Mouse (Mus musculus) hindbrain, postnatal 0 days (tissue): ENCODE measurements around the gene Cap2. TPM values are rescaled to one million over a fixed set of nuclear protein-coding genes. Genes with fewer than 3 reads are reported as not detected.

ENCODE experiments used
- ATAC-seq: fragments of 200-750 bp; cut with Nextera tagmentation; 2 replicates; pipeline ENCODE4 v1.8.0; 2017; ENCODE audit warnings: mild to moderate bottlenecking, moderate TSS enrichment, moderate library complexity
- DNase-seq: peaks from one replicate; pipeline ENCODE4 v3.0.0-alpha.2; 2015; ENCODE audit warnings: low spot score
- H3K27ac ChIP-seq: fragments of 300-500 bp; sonication (generic); 2 replicates; pipeline ENCODE4 v1.5.1; 2014; ENCODE audit warnings: mild to moderate bottlenecking
- H3K27me3 ChIP-seq: fragments of 300-500 bp; sonication (generic); 2 replicates; pipeline ENCODE4 v1.6.1; 2014; ENCODE audit warnings: low read length, mixed read lengths; ENCODE audit not compliant: insufficient read depth
- H3K36me3 ChIP-seq: fragments of 300-500 bp; sonication (generic); 2 replicates; pipeline ENCODE4 v1.6.1; 2014; ENCODE audit warnings: low read length, mixed read lengths; ENCODE audit not compliant: insufficient read depth
- H3K4me1 ChIP-seq: fragments of 300-500 bp; sonication (generic); 2 replicates; pipeline ENCODE4 v1.6.1; 2014; ENCODE audit warnings: antibody characterized with exemption, low read length, mixed read lengths; ENCODE audit not compliant: insufficient read depth
- H3K4me2 ChIP-seq: fragments of 300-500 bp; sonication (generic); 2 replicates; pipeline ENCODE4 v1.6.1; 2014; ENCODE audit warnings: low read depth, mild to moderate bottlenecking, low read length, moderate library complexity, mixed read lengths
- H3K4me3 ChIP-seq: fragments of 300-500 bp; sonication (generic); 2 replicates; pipeline ENCODE4 v1.5.1; 2014; ENCODE audit warnings: low read length
- H3K9ac ChIP-seq: fragments of 300-500 bp; sonication (generic); replicated peaks from 2 replicates; pipeline ENCODE4 v1.6.1; 2014; ENCODE audit warnings: mild to moderate bottlenecking, low read length, moderate library complexity, mixed read lengths
- H3K9me3 ChIP-seq: fragments of 300-500 bp; sonication (generic); 2 replicates; pipeline ENCODE4 v1.6.1; 2016; ENCODE audit warnings: low read length, mixed read lengths
- CTCF ChIP-seq: IDR thresholded peaks from 2 replicates; pipeline ENCODE4 v1.5.1; 2016; ENCODE audit warnings: antibody characterized with exemption, control low read depth, low read depth
- WGBS: fragments of 180-500 bp; shearing (Covaris S2); extraction: QIAGEN DNeasy Blood & Tissue Kit; methylation state at CpG from one replicate; pipeline ENCODE4 v1.1.7; 2014; 5-methylcytosine and 5-hydroxymethylcytosine counted together
- polyA plus RNA-seq: library from polyadenylated mRNA; unstranded; fragments of >200 nt; fragmentation: Nextera tagmentation; extraction: Ambion mirVana; gene quantifications from 2 replicates; pipeline ENCODE4 v1.2.1, GENCODE M21; 2015
- total RNA-seq: library from RNA; depleted of rRNA; stranded (reverse); fragments of >200 nt; gene quantifications from 2 replicates; pipeline ENCODE4 v1.2.3, GENCODE M21; 2014

The Cap2 gene
- total and polyA plus RNA-seq, 2 experiments from 2014 or later, result 9.3 to 16.6 TPM

DNA sequence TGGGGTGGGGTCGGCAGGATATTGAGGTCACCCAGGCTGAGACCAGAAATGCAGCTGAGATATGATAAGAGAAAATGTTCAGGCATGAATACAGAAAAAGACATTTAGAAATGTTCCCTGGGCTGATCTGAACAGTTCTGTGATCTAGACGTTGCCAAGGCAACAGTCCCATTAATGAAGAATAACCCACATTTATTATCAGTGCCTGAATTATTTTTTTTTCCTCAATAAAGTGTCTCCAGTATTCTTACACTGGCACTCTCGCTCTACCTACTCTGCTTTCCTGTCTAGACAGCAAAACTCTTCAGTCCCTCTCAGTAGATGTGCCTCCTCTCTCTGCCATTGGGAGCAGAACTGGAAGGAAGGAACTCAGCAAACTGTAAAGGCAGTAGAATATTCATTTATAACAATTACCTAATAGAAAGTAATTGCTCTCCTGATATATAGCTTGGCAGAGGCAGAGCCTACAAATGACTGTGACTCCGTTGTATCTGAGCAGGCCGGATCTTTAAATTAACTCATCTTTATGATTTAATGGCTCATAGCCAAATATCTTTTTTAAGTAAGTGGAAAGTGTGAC is 47.0 kb downstream of the Cap2 start:
- no peaks in the 10 kb centered on the region for H3K36me3 ChIP-seq
- no peak overlapping the region; the same call in 1 of the 2 replicates for H3K27ac ChIP-seq
- DNase-seq, result peak; percentile 37

GRCm38 (mm10) chr13:46550627-46551026 is 49.0 kb downstream of the Cap2 start:
- H3K4me2 ChIP-seq, result no peak overlapping the region
- no peak overlapping the region for H3K9ac ChIP-seq
- H3K4me1 ChIP-seq, result peaks cover 8% of the 10 kb centered on the region
- TF ChIP-seq CTCF, result no peak
- no peaks in the 10 kb centered on the region for H3K36me3 ChIP-seq
- ATAC-seq (no peak), DNase-seq (no peak)
- WGBS, result 92% methylated on average over 10 of the region's 10 CpGs
- H3K27me3 ChIP-seq, result no peaks in the 10 kb centered on the region
- no peak overlapping the region for H3K27ac ChIP-seq
- no peak overlapping the region for H3K4me3 ChIP-seq
- H3K9me3 ChIP-seq, result no peaks in the 10 kb centered on the region

More for the DNA sequence above, 47.0 kb downstream of the Cap2 start:
- no peaks in the 10 kb centered on the region for H3K27me3 ChIP-seq
- H3K4me2 ChIP-seq, result no peak overlapping the region
- no peak overlapping the region for H3K4me3 ChIP-seq
- no peak overlapping the region for H3K9ac ChIP-seq
- peaks cover 8% of the 10 kb centered on the region for H3K4me1 ChIP-seq
- no peaks in the 10 kb centered on the region for H3K9me3 ChIP-seq
- WGBS, result 54% methylated on average over 5 of the region's 5 CpGs
- no peak for ATAC-seq
- no peak for TF ChIP-seq CTCF

DNA sequence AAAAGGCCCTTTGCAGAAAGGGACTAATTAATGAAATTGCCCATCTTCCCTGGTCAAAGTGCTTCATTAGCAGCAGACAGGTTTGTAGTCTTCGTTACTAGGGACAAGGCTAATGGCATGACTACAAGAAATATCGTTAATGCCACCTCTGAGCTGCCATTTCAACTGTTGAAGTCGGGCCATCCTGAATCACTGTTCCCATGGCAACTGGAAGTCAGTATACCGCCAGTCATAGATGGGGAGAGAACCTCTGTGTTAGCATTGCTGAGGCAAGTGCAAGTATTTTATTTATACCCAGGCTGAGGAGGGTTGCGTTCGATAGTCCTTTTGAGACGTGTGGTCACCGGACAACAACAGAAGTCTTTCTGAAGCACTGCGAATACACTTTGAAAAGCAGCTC is 53.1 kb downstream of the Cap2 start:
- no peaks in the 10 kb centered on the region for H3K4me1 ChIP-seq
- ATAC-seq (peak; percentile 45; the same call in 1 of the 2 replicates), DNase-seq (peak; percentile 70)
- H3K4me2 ChIP-seq, result no peak overlapping the region
- no peak overlapping the region for H3K4me3 ChIP-seq
- H3K9me3 ChIP-seq, result peaks cover 4% of the 10 kb centered on the region; the same call in 1 of the 2 replicates
- no peaks in the 10 kb centered on the region for H3K27me3 ChIP-seq
- no peaks in the 10 kb centered on the region for H3K36me3 ChIP-seq
- no peak for TF ChIP-seq CTCF
- H3K9ac ChIP-seq, result no peak overlapping the region
- 34% methylated on average over 9 of the region's 9 CpGs for WGBS
- no peak overlapping the region for H3K27ac ChIP-seq

DNA sequence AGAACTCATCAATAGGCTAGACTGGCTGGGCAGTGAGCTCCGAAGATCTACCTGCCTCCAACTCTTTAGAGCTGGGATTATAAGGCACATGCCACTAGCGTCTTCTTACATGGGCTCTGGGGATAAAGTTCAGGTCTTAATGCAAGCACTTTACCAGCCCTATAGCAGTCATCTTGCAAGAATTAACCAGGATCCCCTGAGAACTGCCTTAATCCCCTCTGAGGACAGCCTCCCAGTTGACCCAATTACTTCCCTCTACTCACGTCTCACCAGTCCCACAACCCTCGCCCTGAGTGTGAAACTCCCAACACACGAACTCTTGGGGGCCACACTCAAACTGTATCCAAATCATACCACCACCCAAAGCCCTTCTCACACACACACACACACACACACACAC is 64.3 kb downstream of the Cap2 start:
- Histone ChIP-seq H3K4me3 (no peak overlapping the region), H3K27me3 (no peaks in the 10 kb centered on the region), H3K9ac (no peak overlapping the region), H3K27ac (no peak overlapping the region), H3K4me2 (no peak overlapping the region), H3K4me1 (no peaks in the 10 kb centered on the region), H3K36me3 (no peaks in the 10 kb centered on the region), H3K9me3 (no peaks in the 10 kb centered on the region)
- TF ChIP-seq CTCF, result no peak
- DNase-seq, result no peak
- WGBS, result 89% methylated on average over 5 of the region's 5 CpGs
- ATAC-seq, result no peak

DNA sequence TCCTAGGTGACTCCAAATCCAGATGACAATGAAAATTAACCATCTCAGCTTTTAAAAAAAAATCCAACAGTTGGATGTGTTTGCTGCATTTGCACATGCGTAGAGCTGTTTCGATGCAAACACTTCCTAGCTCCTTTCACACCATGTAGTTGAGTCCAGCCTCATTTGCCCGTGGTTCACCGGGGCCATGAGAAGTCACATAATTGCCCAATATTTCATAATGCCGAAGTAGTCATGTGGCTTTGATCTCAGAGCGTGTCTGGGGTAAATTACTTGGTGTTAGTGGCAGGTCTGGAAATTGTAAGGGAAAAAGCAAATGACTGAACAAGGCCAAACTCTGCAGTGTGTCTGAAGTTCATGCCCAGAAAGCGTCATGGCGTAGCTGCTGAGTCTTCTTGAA is 67.8 kb downstream of the Cap2 start:
- Histone ChIP-seq H3K4me1 (peaks cover 10% of the 10 kb centered on the region; the same call in 1 of the 2 replicates), H3K4me3 (no peak overlapping the region), H3K9me3 (no peaks in the 10 kb centered on the region), H3K9ac (no peak overlapping the region), H3K27me3 (no peaks in the 10 kb centered on the region), H3K4me2 (no peak overlapping the region), H3K27ac (no peak overlapping the region), H3K36me3 (no peaks in the 10 kb centered on the region)
- ATAC-seq (no peak), DNase-seq (no peak)
- 88% methylated on average over 8 of the region's 8 CpGs for WGBS
- no peak for TF ChIP-seq CTCF

- peak; percentile 78 for ATAC-seq
- WGBS, result 7% methylated on average over 12 of the region's 12 CpGs
Measured at GRCm38 (mm10) chr13:46571141-46571592, 69.5 kb downstream of the Cap2 start.

GRCm38 (mm10) chr13:46571961-46572647 is 70.5 kb downstream of the Cap2 start:
- Histone ChIP-seq H3K9ac (no peak overlapping the region), H3K27ac (peak overlapping the region; percentile 51), H3K4me3 (no peak overlapping the region), H3K36me3 (no peaks in the 10 kb centered on the region), H3K27me3 (no peaks in the 10 kb centered on the region), H3K4me2 (peak overlapping the region; percentile 37), H3K9me3 (no peaks in the 10 kb centered on the region), H3K4me1 (peaks cover 10% of the 10 kb centered on the region; the same call in 1 of the 2 replicates)
- TF ChIP-seq CTCF, result no peak
- WGBS, result 40% methylated on average over 11 of the region's 11 CpGs
- DNase-seq (peak; percentile 67), ATAC-seq (peak; percentile 73)

More at GRCm38 (mm10) chr13:46571141-46571592, 69.5 kb downstream of the Cap2 start:
- 0 out of 2 replicates have a peak overlapping the region, but pooled peaks have one; percentile 4 for H3K9ac ChIP-seq
- H3K36me3 ChIP-seq, result no peaks in the 10 kb centered on the region
- H3K9me3 ChIP-seq, result no peaks in the 10 kb centered on the region
- H3K4me3 ChIP-seq, result no peak overlapping the region
- DNase-seq, result peak; percentile 63
- peak overlapping the region; percentile 67 for H3K27ac ChIP-seq
- peaks cover 10% of the 10 kb centered on the region; the same call in 1 of the 2 replicates for H3K4me1 ChIP-seq
- H3K27me3 ChIP-seq, result no peaks in the 10 kb centered on the region
- H3K4me2 ChIP-seq, result peak overlapping the region; percentile 38
- no peak for TF ChIP-seq CTCF
